In the genomic region with DNA sequence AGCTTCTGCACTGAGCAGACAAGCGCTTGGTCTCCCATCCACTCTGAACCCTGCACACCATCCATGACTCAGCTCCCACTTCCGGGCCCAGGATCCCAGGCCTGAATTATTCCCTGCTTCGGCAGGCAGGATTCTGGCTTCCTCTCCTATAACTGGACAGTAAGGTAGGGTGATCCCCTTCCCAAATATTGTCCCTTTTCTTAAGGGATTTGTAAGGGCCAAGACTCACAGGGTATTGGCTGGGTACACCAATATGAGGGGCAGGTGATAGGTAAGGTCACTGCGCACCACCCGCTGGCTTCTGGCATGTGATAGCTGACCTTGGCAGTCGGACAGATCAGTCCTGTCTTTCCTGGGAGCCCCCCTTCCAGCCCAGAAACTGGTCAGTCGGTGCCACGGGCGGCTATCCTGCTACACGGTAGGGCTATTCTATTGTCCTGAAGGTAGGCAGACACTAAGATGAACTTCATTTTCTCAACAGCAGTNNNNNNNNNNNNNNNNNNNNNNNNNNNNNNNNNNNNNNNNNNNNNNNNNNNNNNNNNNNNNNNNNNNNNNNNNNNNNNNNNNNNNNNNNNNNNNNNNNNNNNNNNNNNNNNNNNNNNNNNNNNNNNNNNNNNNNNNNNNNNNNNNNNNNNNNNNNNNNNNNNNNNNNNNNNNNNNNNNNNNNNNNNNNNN, we compare ENCODE assay signal across 10 mouse cellular contexts. TPM values are rescaled to one million over a fixed set of nuclear protein-coding genes. Genes with fewer than 3 reads are reported as not detected.
DNase-seq lines count a peak whose midpoint lies in the region; ATAC-seq and TF ChIP-seq lines count a peak whose summit lies in the region.
"Had no signal": no experiment of that assay in that cellular context is flagged by ENCODE, and none has a peak within 500 bp of the region (broad histone marks: within the 10 kb centered on the region; RNA-seq: fewer than 3 reads in every experiment).

No protein-coding gene starts in this region.

- peaks cover 3% of the 10 kb centered on the region; the same call in 1 of the 2 replicates for H3K36me3 ChIP-seq in stomach, embryonic 14.5 days (ENCODE audit: control insufficient read depth, insufficient read depth, low read length)

- H3K27me3 ChIP-seq in stomach, embryonic 14.5 days (ENCODE audit: control insufficient read depth, insufficient read depth, low read length), result no peaks in the 10 kb centered on the region

- no peak for TF ChIP-seq CTCF in left cerebral cortex, adult 2 months (IDR thresholded peaks at IDR 0.05)

- peak; percentile 68 to 84 for DNase-seq in adrenal gland, adult (ENCODE audit: inconsistent age in 2 of 2, low spot score in 1 of 2)
- DNase-seq in adrenal gland, postnatal 10 days, result no peak
- no peak for DNase-seq in left cerebral cortex, adult 2 months (ENCODE audit: extremely low spot score in 1 of 2, low spot score in 2 of 2)
- DNase-seq in left cerebral cortex, adult 8-10 months (ENCODE audit: low spot score in 2 of 2), result no peak
- DNase-seq in heart, postnatal 4 days, result peak; percentile 54
- no peak for DNase-seq in ovary, postnatal 14 days (ENCODE audit: low spot score)
- no peak for DNase-seq in thymus, postnatal 4 days
- DNase-seq: thymus, adult 2 months had no signal

- peak overlapping the region; percentile 19 for H3K27ac ChIP-seq in left cerebral cortex, adult 2 months
- no peak overlapping the region for H3K27ac ChIP-seq in stomach, embryonic 14.5 days (ENCODE audit: low read length)

- no peak overlapping the region for H3K4me3 ChIP-seq in left cerebral cortex, adult 2 months
- no peak overlapping the region for H3K4me3 ChIP-seq in stomach, embryonic 14.5 days (ENCODE audit: low read depth, low read length)

- no peak overlapping the region for H3K4me2 ChIP-seq in stomach, embryonic 14.5 days (replicated peaks; ENCODE audit: low read depth, low read length)

- intact Hi-C loops in left cerebral cortex, adult 2 months (cut with DNase I), result no loop called here

- no peak for ATAC-seq in stomach, embryonic 14.5 days (ENCODE audit: insufficient number of reproducible peaks, insufficient read depth, low FRiP score, low read depth)

- H3K9me3 ChIP-seq in stomach, embryonic 14.5 days (ENCODE audit: control insufficient read depth, low read depth, low read length), result no peaks in the 10 kb centered on the region

- H3K4me1 ChIP-seq in stomach, embryonic 14.5 days (ENCODE audit: control insufficient read depth, insufficient read depth, low read length), result peaks cover 35% of the 10 kb centered on the region; the same call in 1 of the 2 replicates

- WGBS in stomach, embryonic 14.5 days, result 84% methylated on average over 10 of the region's 10 CpGs

- H3K9ac ChIP-seq in stomach, embryonic 14.5 days (replicated peaks; ENCODE audit: low read depth, low read length), result 0 out of 2 replicates have a peak overlapping the region, but pooled peaks have one; percentile 14

RNA-seq across cellular contexts. Expression of gene Lmna, which starts 13.9 kb away (rescaled TPM):
- total RNA-seq in adrenal gland, postnatal 10 days (2021), result 100 to 1,000 TPM; 102 to 104 TPM
- 10 to 100 TPM; 59.3 to 61.7 TPM for total RNA-seq in left cerebral cortex, adult 2 months (2021)
- 10 to 100 TPM; 50.1 to 67.5 (median 60.3) TPM for total RNA-seq in left cerebral cortex, adult 8-10 months (2022)
- 100 to 1,000 TPM; 178 to 181 TPM for total RNA-seq in heart, postnatal 4 days (2021)
- polyA plus RNA-seq in stomach, embryonic 14.5 days (2014; fragmentation: Nextera tagmentation; extraction: Ambion mirVana), result 128 and 148 TPM in 2 replicates

RNA-seq across cellular contexts. Expression of gene Sema4a, which starts 34.9 kb away (rescaled TPM):
- total RNA-seq in adrenal gland, postnatal 10 days (2021), result 10 to 100 TPM; 13.4 to 15.5 TPM
- 10 to 100 TPM; 68.7 to 71.2 TPM for total RNA-seq in left cerebral cortex, adult 2 months (2021)
- 10 to 100 TPM; 63.2 to 71.4 (median 66.8) TPM for total RNA-seq in left cerebral cortex, adult 8-10 months (2022)
- 1 to 10 TPM; 1.5 to 1.7 TPM for total RNA-seq in heart, postnatal 4 days (2021)
- polyA plus RNA-seq in stomach, embryonic 14.5 days (2014; fragmentation: Nextera tagmentation; extraction: Ambion mirVana), result 8.9 and 11.8 TPM in 2 replicates

RNA-seq across cellular contexts. Expression of gene Mex3a, which starts 36.3 kb away (rescaled TPM):
- total RNA-seq in adrenal gland, postnatal 10 days (2021), result 1 to 10 TPM; 5.5 to 5.6 TPM
- total RNA-seq in left cerebral cortex, adult 2 months (2021), result 1 to 10 TPM; 3.2 TPM
- total RNA-seq in left cerebral cortex, adult 8-10 months (2022), result 1 to 10 TPM; 2.3 to 3.1 (median 2.6) TPM
- 10 to 100 TPM; 11.7 TPM for total RNA-seq in heart, postnatal 4 days (2021)
- 25.2 and 26.3 TPM in 2 replicates for polyA plus RNA-seq in stomach, embryonic 14.5 days (2014; fragmentation: Nextera tagmentation; extraction: Ambion mirVana)

RNA-seq across cellular contexts. Expression of gene Rab25, which starts 52.2 kb away (rescaled TPM):
- total RNA-seq in adrenal gland, postnatal 10 days (2021), result not detected
- total RNA-seq in left cerebral cortex, adult 2 months (2021), result not detected
- total RNA-seq in left cerebral cortex, adult 8-10 months (2022), result not detected
- total RNA-seq in heart, postnatal 4 days (2021), result not detected
- 57.0 and 67.9 TPM in 2 replicates for polyA plus RNA-seq in stomach, embryonic 14.5 days (2014; fragmentation: Nextera tagmentation; extraction: Ambion mirVana)
- total RNA-seq: hematopoietic stem cell, adult 5-6 weeks had no signal

RNA-seq across cellular contexts. Expression of gene Lamtor2, which starts 57.0 kb away (rescaled TPM):
- total RNA-seq in adrenal gland, postnatal 10 days (2021), result 100 to 1,000 TPM; 131 to 132 TPM
- 10 to 100 TPM; 98.3 to 99.1 TPM for total RNA-seq in left cerebral cortex, adult 2 months (2021)
- total RNA-seq in left cerebral cortex, adult 8-10 months (2022), result 100 to 1,000 TPM; 102 to 133 (median 110) TPM
- total RNA-seq in heart, postnatal 4 days (2021), result 10 to 100 TPM; 81.9 to 89.1 TPM
- polyA plus RNA-seq in stomach, embryonic 14.5 days (2014; fragmentation: Nextera tagmentation; extraction: Ambion mirVana), result 84.8 and 88.5 TPM in 2 replicates

Comparison
In these comparisons a context has a peak if more than half of its experiments do, and no peak if none do; other contexts are left out.
1. DNase-seq: peak in adrenal gland, adult (2 of 2) and heart, postnatal 4 days (single experiment); none in adrenal gland, postnatal 10 days (single experiment), left cerebral cortex, adult 2 months (0 of 2), left cerebral cortex, adult 8-10 months (0 of 2), ovary, postnatal 14 days (single experiment) and thymus, postnatal 4 days (single experiment).
2. RNA of gene Sema4a, which starts 34.9 kb away (total RNA-seq): 68.7 to 71.2 TPM in left cerebral cortex, adult 2 months, 63.2 to 71.4 TPM in left cerebral cortex, adult 8-10 months and 13.4 to 15.5 TPM in adrenal gland, postnatal 10 days; 1.5 to 1.7 TPM in heart, postnatal 4 days; every median in the first group is over 4 times any median in the second.